Mouse (Mus musculus): Measurements from ENCODE around the gene Nlrc5. TPM values are rescaled to one million over a fixed set of nuclear protein-coding genes. Genes with fewer than 3 reads are reported as not detected.
A peak's percentile ranks its signal among the peaks of the same experiment; 100 is the strongest.

The Nlrc5 gene
- polyA plus RNA-seq, 1 experiment from 2014 or later, result 33.5 TPM

- WGBS (ENCODE audit: missing documents), result 83% methylated on average over 2 of the region's 2 CpGs
- Histone ChIP-seq H3K27ac (no peak overlapping the region), H3K36me3 (ENCODE audit: inconsistent target) (no peaks in the 10 kb centered on the region), H3K79me2 (ENCODE audit: inconsistent target) (peaks cover 81% of the 10 kb centered on the region), H3K4me3 (ENCODE audit: inconsistent target) (no peak overlapping the region)
Measured at GRCm38 (mm10) chr8:94537456-94537855, 103.3 kb downstream of the Nlrc5 start.

GRCm38 (mm10) chr8:94540025-94540424 is 105.9 kb downstream of the Nlrc5 start:
- Histone ChIP-seq H3K4me3 (ENCODE audit: inconsistent target) (no peak overlapping the region), H3K36me3 (ENCODE audit: inconsistent target) (no peaks in the 10 kb centered on the region), H3K79me2 (ENCODE audit: inconsistent target) (peaks cover 84% of the 10 kb centered on the region; the same call in 1 of the 2 replicates), H3K27ac (no peak overlapping the region)
- WGBS (ENCODE audit: missing documents), result 89% methylated on average over 2 of the region's 2 CpGs

GRCm38 (mm10) chr8:94540889-94541795 is 107.0 kb downstream of the Nlrc5 start:
- no peak overlapping the region for H3K27ac ChIP-seq
- WGBS (ENCODE audit: missing documents), result 36% methylated on average over 18 of the region's 18 CpGs
- H3K79me2 ChIP-seq (ENCODE audit: inconsistent target), result peaks cover 79% of the 10 kb centered on the region; the same call in 1 of the 2 replicates
- H3K36me3 ChIP-seq (ENCODE audit: inconsistent target), result no peaks in the 10 kb centered on the region
- no peak overlapping the region for H3K4me3 ChIP-seq (ENCODE audit: inconsistent target)

GRCm38 (mm10) chr8:94543981-94544380 is 109.8 kb downstream of the Nlrc5 start:
- peaks cover 66% of the 10 kb centered on the region; the same call in 1 of the 2 replicates for H3K79me2 ChIP-seq (ENCODE audit: inconsistent target)
- no peaks in the 10 kb centered on the region for H3K36me3 ChIP-seq (ENCODE audit: inconsistent target)
- 74% methylated on average over 8 of the region's 8 CpGs for WGBS (ENCODE audit: missing documents)
- no peak overlapping the region for H3K4me3 ChIP-seq (ENCODE audit: inconsistent target)
- no peak overlapping the region for H3K27ac ChIP-seq

GRCm38 (mm10) chr8:94549041-94549440 is 114.9 kb downstream of the Nlrc5 start:
- Histone ChIP-seq H3K27ac (peak overlapping the region; percentile 84), H3K79me2 (ENCODE audit: inconsistent target) (peaks cover 27% of the 10 kb centered on the region; the same call in 1 of the 2 replicates), H3K36me3 (ENCODE audit: inconsistent target) (no peaks in the 10 kb centered on the region), H3K4me3 (ENCODE audit: inconsistent target) (no peak overlapping the region)
- WGBS (ENCODE audit: missing documents), result 51% methylated on average over 5 of the region's 5 CpGs

GRCm38 (mm10) chr8:94549482-94549881 is 115.3 kb downstream of the Nlrc5 start:
- peak overlapping the region; percentile 84 for H3K27ac ChIP-seq

GRCm38 (mm10) chr8:94549998-94550397 is 115.8 kb downstream of the Nlrc5 start:
- Histone ChIP-seq H3K79me2 (ENCODE audit: inconsistent target) (peaks cover 22% of the 10 kb centered on the region; the same call in 1 of the 2 replicates), H3K4me3 (ENCODE audit: inconsistent target) (no peak overlapping the region), H3K27ac (peak overlapping the region; percentile 84), H3K36me3 (ENCODE audit: inconsistent target) (no peaks in the 10 kb centered on the region)
- 64% methylated on average over 5 of the region's 5 CpGs for WGBS (ENCODE audit: missing documents)

More at GRCm38 (mm10) chr8:94549482-94549881, 115.3 kb downstream of the Nlrc5 start:
- no peak overlapping the region for H3K4me3 ChIP-seq (ENCODE audit: inconsistent target)
- H3K36me3 ChIP-seq (ENCODE audit: inconsistent target), result no peaks in the 10 kb centered on the region
- H3K79me2 ChIP-seq (ENCODE audit: inconsistent target), result peaks cover 23% of the 10 kb centered on the region; the same call in 1 of the 2 replicates
- WGBS (ENCODE audit: missing documents), result 0% methylated on average over 5 of the region's 5 CpGs

- Histone ChIP-seq H3K27ac (peak overlapping the region; percentile 84), H3K79me2 (ENCODE audit: inconsistent target) (peaks cover 11% of the 10 kb centered on the region; the same call in 1 of the 2 replicates), H3K36me3 (ENCODE audit: inconsistent target) (0 out of 2 replicates have a peak, but pooled peaks cover 5% of the 10 kb centered on the region), H3K4me3 (ENCODE audit: inconsistent target) (no peak overlapping the region)
- 60% methylated on average over 17 of the region's 17 CpGs for WGBS (ENCODE audit: missing documents)
Measured at GRCm38 (mm10) chr8:94551471-94552422, 117.6 kb downstream of the Nlrc5 start.

- H3K79me2 ChIP-seq (ENCODE audit: inconsistent target), result peaks cover 2% of the 10 kb centered on the region; the same call in 1 of the 2 replicates
- H3K27ac ChIP-seq, result no peak overlapping the region
- 0 out of 2 replicates have a peak, but pooled peaks cover 8% of the 10 kb centered on the region for H3K36me3 ChIP-seq (ENCODE audit: inconsistent target)
- 76% methylated on average over 2 of the region's 2 CpGs for WGBS (ENCODE audit: missing documents)
- H3K4me3 ChIP-seq (ENCODE audit: inconsistent target), result no peak overlapping the region
Measured at GRCm38 (mm10) chr8:94552696-94553095, 118.5 kb downstream of the Nlrc5 start.

- H3K27ac ChIP-seq, result no peak overlapping the region
- H3K79me2 ChIP-seq (ENCODE audit: inconsistent target), result no peaks in the 10 kb centered on the region
- 89% methylated on average over 3 of the region's 3 CpGs for WGBS (ENCODE audit: missing documents)
- peaks cover 25% of the 10 kb centered on the region; the same call in 1 of the 2 replicates for H3K36me3 ChIP-seq (ENCODE audit: inconsistent target)
- H3K4me3 ChIP-seq (ENCODE audit: inconsistent target), result no peak overlapping the region
Measured at GRCm38 (mm10) chr8:94557281-94557680, 123.1 kb downstream of the Nlrc5 start.

GRCm38 (mm10) chr8:94561256-94561655 is 127.1 kb downstream of the Nlrc5 start:
- H3K4me3 ChIP-seq (ENCODE audit: inconsistent target), result no peak overlapping the region
- 100% methylated on average over 5 of the region's 5 CpGs for WGBS (ENCODE audit: missing documents)
- peaks cover 33% of the 10 kb centered on the region; the same call in 1 of the 2 replicates for H3K36me3 ChIP-seq (ENCODE audit: inconsistent target)
- no peak overlapping the region for H3K27ac ChIP-seq
- H3K79me2 ChIP-seq (ENCODE audit: inconsistent target), result no peaks in the 10 kb centered on the region

GRCm38 (mm10) chr8:94564421-94564820 is 130.3 kb downstream of the Nlrc5 start:
- H3K4me3 ChIP-seq (ENCODE audit: inconsistent target), result no peak overlapping the region
- H3K27ac ChIP-seq, result no peak overlapping the region
- no peaks in the 10 kb centered on the region for H3K79me2 ChIP-seq (ENCODE audit: inconsistent target)
- peaks cover 26% of the 10 kb centered on the region; the same call in 1 of the 2 replicates for H3K36me3 ChIP-seq (ENCODE audit: inconsistent target)

GRCm38 (mm10) chr8:94566033-94566432 is 131.9 kb downstream of the Nlrc5 start:
- WGBS (ENCODE audit: missing documents), result 98% methylated on average over 6 of the region's 6 CpGs

GRCm38 (mm10) chr8:94566446-94567158 is 132.4 kb downstream of the Nlrc5 start:
- Histone ChIP-seq H3K27ac (no peak overlapping the region), H3K79me2 (ENCODE audit: inconsistent target) (no peaks in the 10 kb centered on the region), H3K36me3 (ENCODE audit: inconsistent target) (peaks cover 13% of the 10 kb centered on the region; the same call in 1 of the 2 replicates), H3K4me3 (ENCODE audit: inconsistent target) (no peak overlapping the region)
- WGBS (ENCODE audit: missing documents), result 89% methylated on average over 14 of the region's 15 CpGs

More at GRCm38 (mm10) chr8:94566033-94566432, 131.9 kb downstream of the Nlrc5 start:
- Histone ChIP-seq H3K36me3 (ENCODE audit: inconsistent target) (peaks cover 16% of the 10 kb centered on the region; the same call in 1 of the 2 replicates), H3K4me3 (ENCODE audit: inconsistent target) (no peak overlapping the region), H3K27ac (no peak overlapping the region), H3K79me2 (ENCODE audit: inconsistent target) (no peaks in the 10 kb centered on the region)
